Mouse (Mus musculus): ENCODE data around the gene Arpc2. TPM values are rescaled to one million over a fixed set of nuclear protein-coding genes. Genes with fewer than 3 reads are reported as not detected.

Gene Arpc2
- polyA plus RNA-seq, 1 experiment from 2014 or later: 238 TPM

GRCm38 (mm10) chr1:74256782-74257181 lies 20.9 kb downstream of the Arpc2 start:
- 87% methylated on average over 4 of the region's 4 CpGs for WGBS (ENCODE audit: insufficient replicate concordance)
- no peak overlapping the region for H3K27ac ChIP-seq (ENCODE audit: low read depth)
- DNase-seq: no peak
- peaks cover 78% of the 10 kb centered on the region for H3K36me3 ChIP-seq (replicated peaks; ENCODE audit: insufficient read depth, low read length)
- TF ChIP-seq CTCF (IDR thresholded peaks at IDR 0.05; ENCODE audit: low read depth): peak; percentile 8; the same call in 1 of the 2 replicates
- no peak for TF ChIP-seq EP300 (IDR thresholded peaks at IDR 0.05; ENCODE audit: low read depth)
- no peaks in the 10 kb centered on the region for H3K9me3 ChIP-seq (ENCODE audit: low read length)
- no peak overlapping the region for H3K4me2 ChIP-seq (ENCODE audit: low read depth, low read length)
- H3K9ac ChIP-seq (replicated peaks): no peak overlapping the region
- H3K27me3 ChIP-seq (ENCODE audit: insufficient read depth, low read length): no peaks in the 10 kb centered on the region
- H3K4me1 ChIP-seq (ENCODE audit: insufficient read depth): no peaks in the 10 kb centered on the region
- no peak overlapping the region for H3K4me3 ChIP-seq (ENCODE audit: low read depth, low read length)
- ATAC-seq: no peak

- DNase-seq (no peak), ATAC-seq (no peak)
- Histone ChIP-seq H3K27ac (ENCODE audit: low read depth) (no peak overlapping the region), H3K9ac (replicated peaks) (no peak overlapping the region), H3K4me1 (ENCODE audit: insufficient read depth) (no peaks in the 10 kb centered on the region), H3K36me3 (replicated peaks; ENCODE audit: insufficient read depth, low read length) (peaks cover 79% of the 10 kb centered on the region), H3K4me3 (ENCODE audit: low read depth, low read length) (no peak overlapping the region), H3K4me2 (ENCODE audit: low read depth, low read length) (no peak overlapping the region), H3K9me3 (ENCODE audit: low read length) (no peaks in the 10 kb centered on the region), H3K27me3 (ENCODE audit: insufficient read depth, low read length) (no peaks in the 10 kb centered on the region)
- TF ChIP-seq CTCF (IDR thresholded peaks at IDR 0.05; ENCODE audit: low read depth) (no peak), EP300 (IDR thresholded peaks at IDR 0.05; ENCODE audit: low read depth) (no peak)
- WGBS (ENCODE audit: insufficient replicate concordance): 73% methylated on average over 6 of the region's 6 CpGs
Measured at GRCm38 (mm10) chr1:74262510-74262909, 26.6 kb downstream of the Arpc2 start.

- H3K4me3 ChIP-seq (ENCODE audit: low read depth, low read length): no peak overlapping the region
- 77% methylated on average over 8 of the region's 8 CpGs for WGBS (ENCODE audit: insufficient replicate concordance)
- H3K4me2 ChIP-seq (ENCODE audit: low read depth, low read length): no peak overlapping the region
- DNase-seq: no peak
- H3K27ac ChIP-seq (ENCODE audit: low read depth): no peak overlapping the region
- no peaks in the 10 kb centered on the region for H3K9me3 ChIP-seq (ENCODE audit: low read length)
- peaks cover 48% of the 10 kb centered on the region for H3K36me3 ChIP-seq (replicated peaks; ENCODE audit: insufficient read depth, low read length)
- no peak overlapping the region for H3K9ac ChIP-seq (replicated peaks)
- ATAC-seq: no peak
- H3K27me3 ChIP-seq (ENCODE audit: insufficient read depth, low read length): no peaks in the 10 kb centered on the region
- peak; percentile 33; the same call in 1 of the 2 replicates for TF ChIP-seq CTCF (IDR thresholded peaks at IDR 0.05; ENCODE audit: low read depth)
- TF ChIP-seq EP300 (IDR thresholded peaks at IDR 0.05; ENCODE audit: low read depth): no peak
- H3K4me1 ChIP-seq (ENCODE audit: insufficient read depth): no peaks in the 10 kb centered on the region
Measured at GRCm38 (mm10) chr1:74268750-74269149, 32.9 kb downstream of the Arpc2 start.

- Histone ChIP-seq H3K9me3 (ENCODE audit: low read length) (no peaks in the 10 kb centered on the region), H3K36me3 (replicated peaks; ENCODE audit: insufficient read depth, low read length) (peaks cover 23% of the 10 kb centered on the region), H3K4me3 (ENCODE audit: low read depth, low read length) (no peak overlapping the region), H3K4me1 (ENCODE audit: insufficient read depth) (peaks cover 3% of the 10 kb centered on the region), H3K9ac (replicated peaks) (no peak overlapping the region), H3K4me2 (ENCODE audit: low read depth, low read length) (no peak overlapping the region), H3K27me3 (ENCODE audit: insufficient read depth, low read length) (no peaks in the 10 kb centered on the region), H3K27ac (ENCODE audit: low read depth) (no peak overlapping the region)
- WGBS (ENCODE audit: insufficient replicate concordance): 67% methylated on average over 4 of the region's 4 CpGs
- TF ChIP-seq EP300 (IDR thresholded peaks at IDR 0.05; ENCODE audit: low read depth) (no peak), CTCF (IDR thresholded peaks at IDR 0.05; ENCODE audit: low read depth) (no peak)
- ATAC-seq: no peak
- no peak for DNase-seq
Measured at GRCm38 (mm10) chr1:74271659-74272058, 35.8 kb downstream of the Arpc2 start.

GRCm38 (mm10) chr1:74275015-74275414 lies 39.1 kb downstream of the Arpc2 start:
- Histone ChIP-seq H3K36me3 (replicated peaks; ENCODE audit: insufficient read depth, low read length) (peaks cover 2% of the 10 kb centered on the region; the same call in 1 of the 2 replicates), H3K27ac (ENCODE audit: low read depth) (0 out of 2 replicates have a peak overlapping the region, but pooled peaks have one; percentile 11), H3K4me3 (ENCODE audit: low read depth, low read length) (no peak overlapping the region), H3K4me2 (ENCODE audit: low read depth, low read length) (no peak overlapping the region), H3K4me1 (ENCODE audit: insufficient read depth) (peaks cover 3% of the 10 kb centered on the region), H3K9me3 (ENCODE audit: low read length) (no peaks in the 10 kb centered on the region), H3K9ac (replicated peaks) (no peak overlapping the region), H3K27me3 (ENCODE audit: insufficient read depth, low read length) (no peaks in the 10 kb centered on the region)
- DNase-seq (no peak), ATAC-seq (peak; percentile 43)
- TF ChIP-seq CTCF (IDR thresholded peaks at IDR 0.05; ENCODE audit: low read depth) (no peak), EP300 (IDR thresholded peaks at IDR 0.05; ENCODE audit: low read depth) (no peak)
- WGBS (ENCODE audit: insufficient replicate concordance): 23% methylated on average over 9 of the region's 9 CpGs

- no peak overlapping the region for H3K4me3 ChIP-seq (ENCODE audit: low read depth, low read length)
- TF ChIP-seq CTCF (IDR thresholded peaks at IDR 0.05; ENCODE audit: low read depth): no peak
- no peak for TF ChIP-seq EP300 (IDR thresholded peaks at IDR 0.05; ENCODE audit: low read depth)
- no peaks in the 10 kb centered on the region for H3K27me3 ChIP-seq (ENCODE audit: insufficient read depth, low read length)
- no peaks in the 10 kb centered on the region for H3K9me3 ChIP-seq (ENCODE audit: low read length)
- H3K4me2 ChIP-seq (ENCODE audit: low read depth, low read length): no peak overlapping the region
- ATAC-seq (no peak), DNase-seq (no peak)
- H3K9ac ChIP-seq (replicated peaks): no peak overlapping the region
- H3K36me3 ChIP-seq (replicated peaks; ENCODE audit: insufficient read depth, low read length): peaks cover 21% of the 10 kb centered on the region
- WGBS (ENCODE audit: insufficient replicate concordance): 65% methylated on average over 6 of the region's 6 CpGs
- peaks cover 3% of the 10 kb centered on the region for H3K4me1 ChIP-seq (ENCODE audit: insufficient read depth)
- no peak overlapping the region for H3K27ac ChIP-seq (ENCODE audit: low read depth)
Measured at GRCm38 (mm10) chr1:74277041-74277440, 41.2 kb downstream of the Arpc2 start.

Data from liver, postnatal 0 days (tissue).